Mouse (Mus musculus) lung, postnatal 10 days (tissue): ENCODE results near the gene Gm10491.

Experiments used
- DNase-seq: peaks from one replicate; pipeline ENCODE4 v3.0.0; 2021

Gene Gm10491

DNA sequence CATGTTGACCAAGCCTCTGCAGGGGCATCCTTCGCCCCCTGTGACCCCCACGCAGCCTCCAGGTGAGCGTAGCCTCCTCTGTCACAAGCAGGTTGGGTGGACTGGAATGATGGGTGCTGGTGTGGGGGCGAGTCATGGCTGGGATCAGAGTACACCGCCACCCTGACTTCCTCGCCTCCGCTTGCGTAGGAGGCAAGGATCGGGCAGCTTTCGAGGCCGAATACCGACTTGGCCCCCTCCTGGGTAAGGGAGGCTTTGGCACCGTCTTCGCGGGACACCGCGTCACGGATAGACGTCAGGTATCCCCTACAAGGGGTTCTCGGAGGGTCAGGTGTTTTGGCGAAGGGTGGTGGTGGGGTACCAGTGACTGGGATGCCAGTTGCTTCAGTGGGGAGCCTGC, 29.1 kb downstream of the Gm10491 start:
- no peak for DNase-seq

DNA sequence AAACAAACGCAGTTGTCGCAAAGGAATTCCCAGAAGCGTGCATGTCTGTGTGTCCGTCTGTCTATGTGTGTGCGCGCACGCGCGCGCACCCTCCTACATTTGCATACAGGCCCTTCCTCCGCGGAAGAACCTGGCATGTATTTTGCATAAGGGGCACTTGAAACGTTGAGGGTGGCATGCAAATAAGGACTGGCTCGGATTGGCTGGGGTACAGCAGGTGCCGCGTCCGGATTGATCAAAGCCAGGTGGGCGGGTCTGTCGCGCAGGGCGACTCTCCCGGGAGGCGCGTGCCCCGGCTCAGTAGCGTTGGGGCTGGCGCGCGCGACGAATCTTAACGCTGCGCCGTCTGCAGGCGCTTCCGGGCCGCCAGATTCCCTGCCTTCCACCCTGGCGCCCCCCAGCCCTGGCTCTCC, 29.6 kb downstream of the Gm10491 start, which contains the start of gene Pim2:
Pim2 (plus strand) TSS at position 256 of the 413 bp plus-strand sequence.
- peak; percentile 86 for DNase-seq

DNA sequence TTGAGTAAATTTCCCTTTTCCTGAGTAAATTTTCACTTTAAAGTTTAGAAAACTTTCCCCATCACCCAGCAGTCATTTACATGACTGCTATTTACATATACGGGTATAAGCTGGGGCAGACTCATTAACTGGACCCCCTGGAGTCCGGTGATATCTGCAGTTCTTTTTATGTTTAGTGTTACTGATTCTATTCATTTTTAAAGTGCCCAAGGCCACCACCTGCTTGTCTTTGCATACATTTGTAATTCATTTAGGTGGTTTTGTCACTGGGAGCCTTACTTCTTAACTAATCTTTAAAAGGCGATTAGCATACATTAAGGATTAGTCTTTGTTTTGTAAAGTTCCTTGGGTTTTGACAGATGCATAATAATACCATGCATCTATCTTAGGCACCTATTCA, 37.8 kb downstream of the Gm10491 start:
- DNase-seq, result no peak

DNA sequence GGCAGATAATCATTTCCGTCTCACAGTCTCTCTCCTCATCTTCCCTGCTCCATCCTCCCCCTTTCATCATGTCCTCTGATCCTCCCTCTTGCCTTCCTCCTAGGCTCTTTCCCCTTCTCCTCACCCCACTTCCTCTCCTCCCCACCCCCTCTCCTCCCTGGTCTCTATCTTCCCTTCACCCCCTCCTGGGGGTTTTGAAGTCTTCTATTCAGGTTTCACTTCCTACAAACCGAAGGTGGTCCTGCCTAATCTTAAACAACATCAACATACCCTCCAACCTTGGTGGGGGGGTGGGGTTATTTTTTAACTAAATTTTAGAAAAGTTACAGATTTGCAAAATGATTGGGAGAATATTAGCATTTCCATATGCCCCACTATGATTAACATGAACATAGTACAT, 39.1 kb downstream of the Gm10491 start:
- DNase-seq, result no peak

DNA sequence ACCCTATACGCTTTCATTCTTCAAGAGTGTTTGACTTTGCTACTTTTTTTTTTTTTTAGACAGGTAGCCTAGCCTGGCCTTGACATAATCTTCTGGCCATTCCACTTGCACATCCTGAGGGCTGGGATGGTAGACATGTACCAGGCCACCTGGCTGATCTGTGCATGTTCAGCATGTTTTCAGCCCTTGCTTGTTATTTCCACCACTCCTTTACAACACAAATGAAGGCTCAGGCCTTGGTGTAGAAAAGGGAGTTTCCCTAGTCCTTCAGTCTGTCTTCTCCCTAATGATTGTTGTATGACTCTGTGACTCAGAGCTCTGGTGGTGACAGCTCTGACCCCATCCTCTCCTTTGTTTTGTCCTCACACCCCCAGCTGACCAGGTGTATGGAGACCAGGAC, 40.5 kb downstream of the Gm10491 start:
- no peak for DNase-seq

DNA sequence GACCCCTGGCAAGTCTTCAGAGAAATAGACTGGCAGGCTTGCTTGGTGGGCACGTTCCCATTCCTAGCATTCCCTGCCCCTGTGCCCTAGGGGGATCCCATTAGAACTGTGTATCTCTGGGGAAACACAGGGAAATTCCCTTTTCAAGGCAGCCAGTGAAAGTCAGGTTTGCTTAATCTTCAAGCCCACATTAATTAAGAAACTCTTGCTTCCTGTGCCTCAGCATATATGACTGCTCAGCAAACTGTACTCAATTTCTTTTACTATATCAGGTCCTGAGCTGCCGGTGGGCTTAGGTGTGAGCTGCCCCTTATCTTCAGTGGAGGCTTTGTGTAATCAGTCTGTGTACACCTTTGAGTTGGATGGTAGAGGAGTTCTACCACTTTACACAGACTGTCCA, 41.8 kb downstream of the Gm10491 start:
- no peak for DNase-seq

DNA sequence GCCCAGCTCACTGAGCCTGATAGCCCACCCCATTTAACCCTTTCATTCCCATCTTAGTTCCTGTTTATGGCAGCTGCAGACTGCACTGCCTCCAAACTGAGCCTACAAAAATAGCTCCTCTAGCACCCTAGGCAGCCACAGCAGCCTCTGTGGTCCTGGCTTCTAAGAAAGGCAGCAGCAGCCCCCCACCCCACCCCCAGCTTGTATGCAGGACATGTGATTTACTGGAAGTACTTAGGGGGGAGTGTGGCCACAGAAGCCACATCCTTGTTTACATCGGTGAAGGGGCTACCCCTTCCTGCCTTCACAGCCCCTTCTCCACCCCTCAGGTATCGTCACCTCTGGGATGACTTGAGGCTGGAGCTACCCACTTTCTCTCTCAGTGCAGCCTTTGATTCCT, 42.3 kb downstream of the Gm10491 start:
- no peak for DNase-seq

DNA sequence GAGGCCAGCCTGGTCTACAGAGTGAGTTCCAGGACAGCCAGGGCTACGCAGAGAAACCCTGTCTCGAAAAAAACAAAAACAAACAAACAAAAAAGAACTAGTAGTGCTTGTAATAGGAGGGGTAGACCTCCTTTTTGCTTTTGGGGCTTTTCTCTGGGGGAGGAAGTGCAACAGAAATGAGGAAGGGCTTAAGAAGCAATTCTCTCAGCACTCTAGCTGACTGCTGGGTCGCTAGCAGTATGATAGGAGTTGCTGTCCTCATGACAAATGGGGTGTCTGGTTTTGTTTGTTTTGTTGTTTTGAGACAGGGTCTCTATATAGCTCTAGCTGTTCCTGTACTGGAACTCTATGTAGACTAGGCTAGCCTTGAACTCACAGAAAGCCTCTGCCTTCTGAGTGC, 43.1 kb downstream of the Gm10491 start:
- no peak for DNase-seq

DNA sequence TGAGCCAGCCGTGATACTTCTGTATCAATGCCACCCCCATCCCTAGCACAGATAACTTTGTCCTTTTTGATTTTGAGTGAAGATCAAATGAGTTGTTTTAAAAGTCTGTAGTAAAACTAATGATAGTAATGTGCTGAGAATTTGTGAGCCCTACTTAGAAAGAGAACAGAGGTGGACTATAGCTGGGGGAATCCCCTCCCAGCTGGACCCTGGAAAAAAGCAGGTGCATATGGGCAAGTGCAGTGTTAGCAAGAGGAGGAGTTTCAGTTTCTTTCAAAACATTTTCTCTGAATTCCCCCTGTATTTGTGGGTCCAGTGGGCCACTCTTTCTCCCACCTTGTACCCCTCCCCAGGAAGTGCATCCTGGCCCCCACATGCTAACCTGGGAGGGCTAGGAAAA, 44.5 kb downstream of the Gm10491 start:
- DNase-seq, result no peak

DNA sequence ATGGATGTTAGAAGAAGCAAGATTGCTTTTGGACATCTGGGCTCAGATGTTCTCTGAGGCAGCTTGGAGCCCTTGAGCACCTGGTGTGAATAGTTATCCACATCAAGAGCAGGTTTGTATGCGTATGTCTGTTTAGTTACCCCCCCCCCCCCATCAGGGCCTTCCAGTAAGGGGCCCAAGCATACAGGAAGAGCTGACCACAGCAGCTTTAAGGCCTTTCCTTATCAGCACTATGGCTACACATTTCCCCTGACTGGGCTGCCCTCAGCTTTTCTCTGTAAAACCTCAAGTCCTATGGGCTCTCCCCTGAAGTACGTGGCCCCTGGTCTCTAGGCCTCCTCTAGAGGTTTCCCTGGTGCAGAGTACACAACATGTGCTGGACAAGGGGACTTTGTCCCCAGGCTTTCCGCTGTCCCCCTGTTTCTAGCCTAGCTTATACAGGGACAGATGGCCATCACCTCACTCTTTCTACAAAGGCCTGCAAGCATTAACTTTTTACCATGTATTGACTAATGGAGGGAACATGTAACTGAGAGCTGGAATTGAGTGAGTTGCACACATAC, 48.4 kb downstream of the Gm10491 start:
- DNase-seq, result no peak
